Mouse (Mus musculus) cortical plate, adult 2 months (tissue): ENCODE data around the gene Ephb2.

Source experiments
- CTCF ChIP-seq: fragments of 200-500 bp; IDR thresholded peaks from 2 replicates; pipeline ENCODE4 v1.5.1; 2011; ENCODE audit warnings: mild to moderate bottlenecking, control low read depth, low read length; ENCODE audit not compliant: insufficient read depth; ENCODE audit errors: extremely low read depth
- POLR2A ChIP-seq: fragments of 200-500 bp; IDR thresholded peaks from 2 replicates; pipeline ENCODE4 v1.6.1; 2011; ENCODE audit warnings: mild to moderate bottlenecking, low read length, control low read depth; ENCODE audit not compliant: insufficient read depth; ENCODE audit errors: extremely low read depth

- TF ChIP-seq CTCF = no peak
- no peak for TF ChIP-seq POLR2A
Measured at GRCm38 (mm10) chr4:136832559-136833232, 3.1 kb downstream of the Ephb2 start.
